Mouse (Mus musculus): ENCODE results near the gene AW011738. TPM values are rescaled to one million over a fixed set of nuclear protein-coding genes. Genes with fewer than 3 reads are reported as not detected.

AW011738 gene
- polyA plus RNA-seq, 1 experiment from 2014 or later, result 1.9 TPM

DNA sequence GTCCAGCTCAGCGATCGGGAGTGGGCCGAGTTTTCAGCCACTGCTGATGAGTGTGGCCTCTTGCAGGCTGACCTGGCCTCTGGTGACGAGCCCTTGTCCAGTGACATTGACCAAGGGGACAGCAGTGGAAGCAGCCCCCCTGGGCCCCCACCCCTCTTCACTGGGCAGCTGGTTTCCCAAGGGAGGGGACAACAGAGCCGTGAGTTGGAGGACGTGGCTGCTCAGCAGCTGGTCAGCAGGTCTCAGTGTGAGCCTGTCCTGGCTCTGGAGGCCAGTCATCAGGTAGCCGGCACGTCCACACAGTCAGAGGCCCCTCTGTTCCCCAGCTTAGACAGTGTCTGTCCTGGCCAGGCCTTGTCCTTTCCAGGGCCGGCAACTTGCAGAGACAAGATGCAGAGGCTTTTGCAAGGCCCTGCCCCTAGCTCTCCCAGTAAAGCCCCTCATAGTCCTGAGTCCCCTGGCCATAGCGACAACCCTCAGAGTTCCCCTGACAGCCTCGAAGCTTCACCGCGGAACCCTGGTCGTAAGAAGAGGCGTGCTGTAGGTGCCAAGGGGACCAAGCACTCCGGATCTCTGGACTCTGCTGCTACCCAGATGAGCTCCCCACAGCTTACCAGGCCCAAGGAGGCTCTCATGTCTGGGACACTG is 14.0 kb downstream of the AW011738 start:
- Histone ChIP-seq H3K9ac (replicated peaks) (no peak overlapping the region), H3K36me3 (replicated peaks; ENCODE audit: insufficient read depth, low read length) (no peaks in the 10 kb centered on the region), H3K27me3 (ENCODE audit: insufficient read depth, low read length) (no peaks in the 10 kb centered on the region), H3K27ac (ENCODE audit: low read depth) (no peak overlapping the region), H3K4me2 (ENCODE audit: low read depth, low read length) (no peak overlapping the region), H3K4me1 (ENCODE audit: insufficient read depth) (no peaks in the 10 kb centered on the region), H3K4me3 (ENCODE audit: low read depth, low read length) (no peak overlapping the region), H3K9me3 (ENCODE audit: low read length) (no peaks in the 10 kb centered on the region)
- no peak for TF ChIP-seq EP300 (IDR thresholded peaks at IDR 0.05; ENCODE audit: low read depth)
- no peak for TF ChIP-seq CTCF (IDR thresholded peaks at IDR 0.05; ENCODE audit: low read depth)
- ATAC-seq (no peak), DNase-seq (no peak)
- 83% methylated on average over 16 of the region's 16 CpGs for whole genome bisulfite sequencing (ENCODE audit: insufficient replicate concordance)

DNA sequence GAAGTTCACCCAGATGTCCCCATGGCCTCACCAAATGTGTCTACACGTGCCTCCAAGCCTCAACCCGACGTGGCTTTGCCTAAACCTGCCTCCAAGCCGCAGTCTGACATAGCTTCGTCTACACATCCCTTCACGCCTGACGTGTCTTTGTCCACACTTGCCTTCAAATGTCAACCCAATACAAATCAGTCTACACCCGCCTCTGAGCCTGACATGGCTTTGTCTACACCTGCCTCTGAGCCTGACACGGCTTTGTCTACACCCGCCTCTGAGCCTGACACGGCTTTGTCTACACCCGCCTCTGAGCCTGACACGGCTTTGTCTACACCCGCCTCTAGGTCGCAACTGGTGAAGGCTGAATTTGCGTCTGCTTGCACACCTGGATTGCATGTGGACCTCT is 14.7 kb downstream of the AW011738 start:
- DNase-seq (no peak), ATAC-seq (no peak)
- H3K4me1 ChIP-seq (ENCODE audit: insufficient read depth), result no peaks in the 10 kb centered on the region
- H3K27me3 ChIP-seq (ENCODE audit: insufficient read depth, low read length), result no peaks in the 10 kb centered on the region
- no peak overlapping the region for H3K4me2 ChIP-seq (ENCODE audit: low read depth, low read length)
- TF ChIP-seq CTCF (IDR thresholded peaks at IDR 0.05; ENCODE audit: low read depth) (no peak), EP300 (IDR thresholded peaks at IDR 0.05; ENCODE audit: low read depth) (no peak)
- no peaks in the 10 kb centered on the region for H3K36me3 ChIP-seq (replicated peaks; ENCODE audit: insufficient read depth, low read length)
- H3K27ac ChIP-seq (ENCODE audit: low read depth), result no peak overlapping the region
- no peaks in the 10 kb centered on the region for H3K9me3 ChIP-seq (ENCODE audit: low read length)
- no peak overlapping the region for H3K9ac ChIP-seq (replicated peaks)
- 79% methylated on average over 16 of the region's 16 CpGs for WGBS (ENCODE audit: insufficient replicate concordance)
- H3K4me3 ChIP-seq (ENCODE audit: low read depth, low read length), result no peak overlapping the region

- H3K4me2 ChIP-seq (ENCODE audit: low read depth, low read length), result no peak overlapping the region
- ATAC-seq, result no peak
- no peaks in the 10 kb centered on the region for H3K9me3 ChIP-seq (ENCODE audit: low read length)
- H3K27ac ChIP-seq (ENCODE audit: low read depth), result no peak overlapping the region
- H3K9ac ChIP-seq (replicated peaks), result no peak overlapping the region
- H3K4me1 ChIP-seq (ENCODE audit: insufficient read depth), result no peaks in the 10 kb centered on the region
- H3K27me3 ChIP-seq (ENCODE audit: insufficient read depth, low read length), result no peaks in the 10 kb centered on the region
- H3K36me3 ChIP-seq (replicated peaks; ENCODE audit: insufficient read depth, low read length), result no peaks in the 10 kb centered on the region
- H3K4me3 ChIP-seq (ENCODE audit: low read depth, low read length), result no peak overlapping the region
- 79% methylated on average over 11 of the region's 11 CpGs for WGBS (ENCODE audit: insufficient replicate concordance)
- TF ChIP-seq CTCF (IDR thresholded peaks at IDR 0.05; ENCODE audit: low read depth) (no peak), EP300 (IDR thresholded peaks at IDR 0.05; ENCODE audit: low read depth) (no peak)
- DNase-seq, result no peak
Measured at GRCm38 (mm10) chr4:156219936-156220335, 16.8 kb downstream of the AW011738 start.

GRCm38 (mm10) chr4:156224276-156224675 is 21.2 kb downstream of the AW011738 start:
- TF ChIP-seq CTCF (IDR thresholded peaks at IDR 0.05; ENCODE audit: low read depth), result no peak
- no peak for TF ChIP-seq EP300 (IDR thresholded peaks at IDR 0.05; ENCODE audit: low read depth)
- peaks cover 5% of the 10 kb centered on the region for H3K4me1 ChIP-seq (ENCODE audit: insufficient read depth)

GRCm38 (mm10) chr4:156227752-156228392 is 24.8 kb downstream of the AW011738 start:
- Histone ChIP-seq H3K36me3 (replicated peaks; ENCODE audit: insufficient read depth, low read length) (peaks cover 24% of the 10 kb centered on the region), H3K4me1 (ENCODE audit: insufficient read depth) (peaks cover 5% of the 10 kb centered on the region), H3K4me2 (ENCODE audit: low read depth, low read length) (peak overlapping the region; percentile 27; the same call in 1 of the 2 replicates), H3K9me3 (ENCODE audit: low read length) (no peaks in the 10 kb centered on the region), H3K4me3 (ENCODE audit: low read depth, low read length) (no peak overlapping the region), H3K9ac (replicated peaks) (no peak overlapping the region), H3K27ac (ENCODE audit: low read depth) (no peak overlapping the region), H3K27me3 (ENCODE audit: insufficient read depth, low read length) (no peaks in the 10 kb centered on the region)
- 58% methylated on average over 18 of the region's 18 CpGs for WGBS (ENCODE audit: insufficient replicate concordance)
- ATAC-seq (0 out of 2 replicates have a peak, but pooled peaks have one; percentile 16), DNase-seq (no peak)
- TF ChIP-seq CTCF (IDR thresholded peaks at IDR 0.05; ENCODE audit: low read depth) (no peak), EP300 (IDR thresholded peaks at IDR 0.05; ENCODE audit: low read depth) (no peak)

More at GRCm38 (mm10) chr4:156224276-156224675, 21.2 kb downstream of the AW011738 start:
- H3K9ac ChIP-seq (replicated peaks), result no peak overlapping the region
- WGBS (ENCODE audit: insufficient replicate concordance), result 87% methylated on average over 2 of the region's 2 CpGs
- peaks cover 3% of the 10 kb centered on the region for H3K36me3 ChIP-seq (replicated peaks; ENCODE audit: insufficient read depth, low read length)
- H3K27me3 ChIP-seq (ENCODE audit: insufficient read depth, low read length), result no peaks in the 10 kb centered on the region
- no peak for DNase-seq
- no peaks in the 10 kb centered on the region for H3K9me3 ChIP-seq (ENCODE audit: low read length)
- ATAC-seq, result no peak
- no peak overlapping the region for H3K4me3 ChIP-seq (ENCODE audit: low read depth, low read length)
- no peak overlapping the region for H3K27ac ChIP-seq (ENCODE audit: low read depth)
- H3K4me2 ChIP-seq (ENCODE audit: low read depth, low read length), result no peak overlapping the region

DNA sequence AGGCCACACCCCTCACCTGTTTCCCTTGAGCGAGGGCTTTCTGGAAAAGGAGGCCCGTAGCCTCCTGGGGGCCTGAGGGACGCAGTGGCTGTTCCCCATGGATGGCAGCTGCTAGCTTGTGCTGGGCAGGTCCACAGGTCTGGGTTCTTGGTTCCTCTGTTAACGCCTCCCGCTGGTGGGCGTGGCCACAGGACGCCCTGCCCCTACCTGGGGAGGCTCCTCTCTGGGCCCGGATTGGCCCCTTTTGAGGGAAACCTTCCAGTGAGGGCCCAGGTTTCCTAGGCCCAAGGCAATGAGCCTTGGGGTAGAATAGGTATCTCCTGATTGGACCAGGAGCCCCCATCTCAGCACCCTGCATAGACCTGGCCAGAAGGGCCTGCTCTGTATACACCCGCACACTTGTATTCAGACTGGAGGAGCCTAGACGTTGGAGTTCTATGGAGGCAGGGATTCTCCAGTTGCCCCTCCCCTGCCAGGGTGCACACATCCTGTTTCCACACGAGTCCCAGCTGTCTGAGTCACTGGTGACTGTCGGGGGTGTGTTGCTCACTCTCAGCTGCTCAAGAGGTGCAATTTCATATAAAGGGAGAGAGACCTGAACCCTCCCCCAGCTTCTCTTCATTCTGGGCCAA is 25.4 kb downstream of the AW011738 start:
- no peak overlapping the region for H3K27ac ChIP-seq (ENCODE audit: low read depth)
- WGBS (ENCODE audit: insufficient replicate concordance), result 34% methylated on average over 12 of the region's 12 CpGs
- no peaks in the 10 kb centered on the region for H3K9me3 ChIP-seq (ENCODE audit: low read length)
- H3K4me2 ChIP-seq (ENCODE audit: low read depth, low read length), result peak overlapping the region; percentile 27; the same call in 1 of the 2 replicates
- H3K9ac ChIP-seq (replicated peaks), result no peak overlapping the region
- DNase-seq, result no peak
- no peak overlapping the region for H3K4me3 ChIP-seq (ENCODE audit: low read depth, low read length)
- TF ChIP-seq EP300 (IDR thresholded peaks at IDR 0.05; ENCODE audit: low read depth) (no peak), CTCF (IDR thresholded peaks at IDR 0.05; ENCODE audit: low read depth) (no peak)
- H3K27me3 ChIP-seq (ENCODE audit: insufficient read depth, low read length), result no peaks in the 10 kb centered on the region
- ATAC-seq, result peak; percentile 36; the same call in 1 of the 2 replicates
- peaks cover 24% of the 10 kb centered on the region for H3K36me3 ChIP-seq (replicated peaks; ENCODE audit: insufficient read depth, low read length)
- H3K4me1 ChIP-seq (ENCODE audit: insufficient read depth), result peaks cover 5% of the 10 kb centered on the region

All from liver, postnatal 0 days (tissue).